Mouse (Mus musculus) embryonic fibroblast, embryonic 13.5 days (primary cell): ENCODE results near the gene Cyp2t4. TPM values are rescaled to one million over a fixed set of nuclear protein-coding genes. Genes with fewer than 3 reads are reported as not detected.

Experiments used
- H3K27ac ChIP-seq: 2 replicates; pipeline ENCODE4 v1.5.1; 2012; ENCODE audit warnings: low read length, control low read depth, inconsistent platforms; ENCODE audit not compliant: insufficient read depth
- H3K4me1 ChIP-seq: 2 replicates; pipeline ENCODE4 v1.6.1; 2011; ENCODE audit warnings: low read length; ENCODE audit not compliant: control insufficient read depth, insufficient read depth
- H3K4me3 ChIP-seq: 2 replicates; pipeline ENCODE4 v1.5.1; 2011; ENCODE audit warnings: mild to moderate bottlenecking, control low read depth, low read length; ENCODE audit not compliant: insufficient read depth
- CTCF ChIP-seq: IDR thresholded peaks from 2 replicates; pipeline ENCODE4 v1.5.1; 2011; ENCODE audit warnings: mild to moderate bottlenecking, control low read depth, low read length, moderate library complexity, borderline replicate concordance; ENCODE audit not compliant: insufficient read depth
- POLR2A ChIP-seq: IDR thresholded peaks from 2 replicates; pipeline ENCODE4 v1.6.1; 2011; ENCODE audit warnings: low read depth, mild to moderate bottlenecking, control low read depth, low read length, moderate library complexity
- polyA plus RNA-seq: library from polyadenylated mRNA; stranded (reverse); fragments of >200 nt; gene quantifications from 2 replicates; pipeline ENCODE4 v1.2.4, GENCODE M21; 2011; ENCODE audit warnings: low read depth; ENCODE audit not compliant: missing spikeins, insufficient read length

Gene Cyp2t4
- polyA plus RNA-seq, 1 experiment, result not detected

DNA sequence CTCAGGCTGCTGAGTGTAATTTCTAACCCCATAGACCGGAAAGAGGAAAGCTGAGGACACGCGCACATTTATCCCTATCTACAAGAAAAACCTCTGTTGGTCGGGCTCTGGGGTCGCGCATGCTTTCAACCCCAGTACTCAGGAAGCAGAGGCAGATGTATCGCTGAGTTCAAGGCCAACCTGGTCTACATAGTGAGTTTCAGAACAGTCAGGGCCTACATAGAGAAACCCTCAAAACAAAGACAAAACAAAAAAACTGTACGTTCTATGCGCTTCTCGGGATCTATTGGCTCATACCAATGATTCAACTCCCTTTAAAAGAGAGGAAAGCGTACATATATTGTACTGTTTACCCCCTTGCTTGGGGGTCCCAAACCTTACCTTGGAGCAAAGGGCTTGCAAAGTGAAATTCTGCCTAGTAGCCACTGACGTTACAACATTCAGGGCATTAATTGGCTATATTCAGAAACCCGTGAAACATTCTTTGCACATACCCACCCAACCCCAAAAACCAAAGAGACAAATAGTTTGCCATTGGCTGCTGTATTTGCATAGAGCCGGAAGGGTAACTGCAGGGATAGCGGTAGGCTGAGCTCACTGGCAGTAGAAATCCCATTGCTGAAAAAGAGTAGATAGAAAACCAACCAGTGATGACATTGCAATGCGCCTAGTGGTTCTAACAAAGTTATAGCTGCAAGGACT lies 25.9 kb downstream of the Cyp2t4 start:
- Histone ChIP-seq H3K27ac (peak overlapping the region; percentile 57), H3K4me3 (no peak overlapping the region; the same call in 1 of the 2 replicates), H3K4me1 (no peaks in the 10 kb centered on the region)
- TF ChIP-seq CTCF (no peak), POLR2A (no peak)

GRCm38 (mm10) chr7:27180036-27180435 lies 26.5 kb downstream of the Cyp2t4 start:
- Histone ChIP-seq H3K4me3 (no peak overlapping the region), H3K27ac (no peak overlapping the region), H3K4me1 (no peaks in the 10 kb centered on the region)
- no peak for TF ChIP-seq CTCF
- TF ChIP-seq POLR2A, result no peak

- H3K4me3 ChIP-seq, result no peak within 1 kb of the TSS
- no peak within 1 kb of the TSS for H3K27ac ChIP-seq
- TF ChIP-seq CTCF (no peak), POLR2A (no peak)
- no peaks in the 10 kb centered on the region for H3K4me1 ChIP-seq
These were observed 27.6 kb downstream of the Cyp2t4 start, which contains the start of the genes Gm21983 and Mia for GRCm38 (mm10) chr7:27180837-27181695. Gene Gm21983 (minus strand): TSS chr7:27181086. Gene Mia (minus strand): TSS chr7:27181157.

DNA sequence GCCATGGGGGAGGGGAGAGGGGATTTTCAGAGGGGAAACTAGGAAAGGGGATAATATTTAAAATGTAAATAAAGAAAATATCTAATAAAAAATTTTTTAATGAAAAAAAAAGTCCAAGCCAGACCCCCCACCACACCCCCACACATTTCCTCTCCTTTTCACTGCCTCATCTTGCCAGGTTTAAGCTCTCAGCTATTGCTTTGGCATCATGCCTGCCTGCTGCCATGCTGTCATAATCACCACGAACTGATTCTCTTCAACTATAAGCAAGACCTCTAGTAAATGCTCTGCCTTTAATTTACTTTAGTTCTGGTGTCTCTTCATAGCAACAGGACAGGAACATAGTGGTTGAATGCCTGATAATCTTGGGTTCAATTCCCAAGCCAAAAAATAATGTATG lies 29.0 kb downstream of the Cyp2t4 start:
- H3K4me3 ChIP-seq, result no peak overlapping the region
- no peak overlapping the region for H3K27ac ChIP-seq
- no peak for TF ChIP-seq CTCF
- TF ChIP-seq POLR2A, result no peak
- H3K4me1 ChIP-seq, result no peaks in the 10 kb centered on the region

- no peak overlapping the region for H3K4me3 ChIP-seq
- no peak overlapping the region for H3K27ac ChIP-seq
- TF ChIP-seq CTCF (peak; percentile 84; the same call in 1 of the 2 replicates), POLR2A (no peak)
- no peaks in the 10 kb centered on the region for H3K4me1 ChIP-seq
These were observed 31.4 kb downstream of the Cyp2t4 start for GRCm38 (mm10) chr7:27184964-27185363.

DNA sequence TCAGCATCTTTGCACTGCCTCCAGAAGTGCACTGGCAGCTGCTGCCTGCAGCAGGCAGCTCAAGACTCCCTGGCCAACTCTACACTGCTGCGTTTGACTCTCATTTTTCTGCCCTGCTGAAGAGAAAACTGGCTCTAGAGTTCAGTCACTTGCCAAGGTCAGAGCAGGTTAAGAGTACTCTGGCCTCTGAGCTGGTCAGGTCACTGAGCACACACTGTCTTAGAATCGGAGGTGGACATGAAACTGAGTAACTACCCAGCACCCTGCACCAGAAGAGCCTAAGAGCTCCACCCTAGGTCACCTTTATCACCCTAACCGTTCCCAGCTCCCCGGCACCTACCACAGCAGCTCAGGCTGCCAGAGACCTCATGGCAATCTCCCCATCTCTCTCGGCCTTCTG lies 32.5 kb downstream of the Cyp2t4 start:
- TF ChIP-seq POLR2A (no peak), CTCF (no peak)
- H3K4me1 ChIP-seq, result no peaks in the 10 kb centered on the region
- H3K27ac ChIP-seq, result no peak overlapping the region
- no peak overlapping the region for H3K4me3 ChIP-seq

- peaks cover 7% of the 10 kb centered on the region for H3K4me1 ChIP-seq
- H3K27ac ChIP-seq, result no peak overlapping the region
- TF ChIP-seq CTCF, result no peak
- no peak for TF ChIP-seq POLR2A
- no peak overlapping the region for H3K4me3 ChIP-seq
These were observed 35.9 kb downstream of the Cyp2t4 start for GRCm38 (mm10) chr7:27189271-27189931.

DNA sequence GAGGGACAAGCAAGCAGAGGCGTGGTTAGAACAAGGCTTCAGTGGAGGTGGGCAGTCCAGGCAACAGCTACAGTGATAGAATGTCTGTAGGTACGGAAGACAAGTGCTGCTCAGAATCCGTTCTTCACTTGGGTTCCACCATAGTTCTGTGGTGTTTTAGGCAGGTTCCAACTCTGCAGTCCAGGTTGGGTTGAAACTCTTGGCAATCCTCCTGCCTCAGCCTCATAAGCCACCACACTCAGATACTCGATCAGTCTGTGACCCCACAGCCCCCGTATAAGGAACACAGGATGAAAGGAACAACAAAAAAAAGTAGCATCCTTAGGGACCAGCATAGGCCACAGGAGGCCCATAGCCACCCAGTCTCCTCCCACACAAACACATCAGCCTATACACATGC lies 38.9 kb downstream of the Cyp2t4 start:
- TF ChIP-seq CTCF (no peak), POLR2A (no peak)
- H3K27ac ChIP-seq, result no peak overlapping the region
- H3K4me1 ChIP-seq, result peaks cover 10% of the 10 kb centered on the region
- no peak overlapping the region for H3K4me3 ChIP-seq

DNA sequence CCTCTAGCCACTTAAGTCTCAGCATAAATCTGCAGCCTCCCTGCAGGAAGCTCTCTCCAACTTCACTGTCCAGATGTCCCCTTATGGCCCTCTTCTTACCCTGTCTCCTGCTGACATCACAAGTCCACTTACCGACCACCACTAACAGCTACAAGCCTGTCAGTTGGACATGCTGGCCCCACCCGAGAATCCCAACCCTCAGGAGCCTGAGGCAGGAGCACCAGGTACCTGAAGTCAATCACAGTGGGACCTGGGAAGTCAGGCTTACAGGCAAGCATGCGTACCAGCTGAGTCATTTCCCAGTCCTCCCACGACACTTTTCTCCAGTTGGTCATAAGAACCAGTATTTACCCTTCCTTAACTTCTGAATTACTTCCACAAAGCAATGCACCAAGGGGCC lies 40.2 kb downstream of the Cyp2t4 start:
- H3K4me3 ChIP-seq, result peak overlapping the region; percentile 17; the same call in 1 of the 2 replicates
- TF ChIP-seq CTCF, result no peak
- H3K4me1 ChIP-seq, result peaks cover 13% of the 10 kb centered on the region
- H3K27ac ChIP-seq, result no peak overlapping the region; the same call in 1 of the 2 replicates
